Mouse (Mus musculus) intestine, embryonic 14.5 days (tissue): Measurements from ENCODE around the gene Ntm. TPM values are rescaled to one million over a fixed set of nuclear protein-coding genes. Genes with fewer than 3 reads are reported as not detected.
A peak's percentile ranks its signal among the peaks of the same experiment; 100 is the strongest.

Experiments used
- ATAC-seq: fragments of 200-750 bp; cut with Nextera tagmentation; replicated peaks from 2 replicates; pipeline ENCODE4 v1.8.0; 2017; ENCODE audit warnings: low read depth, moderate number of reproducible peaks, moderate TSS enrichment, moderate library complexity; ENCODE audit not compliant: low FRiP score, low TSS enrichment
- DNase-seq: peaks from one replicate; pipeline ENCODE4 v3.0.0-alpha.2; 2018; ENCODE audit warnings: low spot score
- H3K27ac ChIP-seq: fragments of 300-500 bp; sonication (generic); 2 replicates; pipeline ENCODE4 v1.5.1; 2014; ENCODE audit warnings: low read depth, mild to moderate bottlenecking, control low read depth
- H3K27me3 ChIP-seq: fragments of 300-500 bp; sonication (generic); replicated peaks from 2 replicates; pipeline ENCODE4 v1.6.1; 2014; ENCODE audit warnings: low read length, control low read depth; ENCODE audit not compliant: control insufficient read depth, insufficient read depth
- H3K36me3 ChIP-seq: fragments of 300-500 bp; sonication (generic); 2 replicates; pipeline ENCODE4 v1.6.1; 2014; ENCODE audit warnings: low read length, control low read depth; ENCODE audit not compliant: control insufficient read depth, insufficient read depth
- H3K4me1 ChIP-seq: fragments of 300-500 bp; sonication (generic); replicated peaks from 2 replicates; pipeline ENCODE4 v1.6.1; 2014; ENCODE audit warnings: low read length, control low read depth, mixed read lengths; ENCODE audit not compliant: control insufficient read depth, insufficient read depth
- H3K4me2 ChIP-seq: fragments of 300-500 bp; sonication (generic); 2 replicates; pipeline ENCODE4 v1.6.1; 2014; ENCODE audit warnings: low read length
- H3K4me3 ChIP-seq: fragments of 300-500 bp; sonication (generic); 2 replicates; pipeline ENCODE4 v1.5.1; 2014; ENCODE audit warnings: low read depth, low read length, control low read depth, mixed read lengths
- H3K9ac ChIP-seq: fragments of 300-500 bp; sonication (generic); 2 replicates; pipeline ENCODE4 v1.6.1; 2014; ENCODE audit warnings: mild to moderate bottlenecking, low read length
- H3K9me3 ChIP-seq: fragments of 300-500 bp; sonication (generic); 2 replicates; pipeline ENCODE4 v1.6.1; 2016; ENCODE audit warnings: low read length, control low read depth; ENCODE audit not compliant: control insufficient read depth
- WGBS: fragments of 180-500 bp; shearing (Covaris S2); extraction: QIAGEN DNeasy Blood & Tissue Kit; methylation state at CpG from one replicate; pipeline ENCODE4 v1.1.7; 2014; 5-methylcytosine and 5-hydroxymethylcytosine counted together
- polyA plus RNA-seq: library from polyadenylated mRNA; unstranded; fragments of >200 nt; fragmentation: Nextera tagmentation; extraction: Ambion mirVana; gene quantifications from 2 replicates; pipeline ENCODE4 v1.2.1, GENCODE M21; 2014

The Ntm gene
- polyA plus RNA-seq, 1 experiment from 2014 or later = 11.6 TPM

GRCm38 (mm10) chr9:29444001-29444400 lies 518.9 kb downstream of the Ntm start:
- Histone ChIP-seq H3K4me3 (no peak overlapping the region), H3K4me2 (no peak overlapping the region), H3K9ac (no peak overlapping the region), H3K27me3 (no peaks in the 10 kb centered on the region), H3K27ac (no peak overlapping the region), H3K4me1 (no peaks in the 10 kb centered on the region), H3K9me3 (no peaks in the 10 kb centered on the region), H3K36me3 (no peaks in the 10 kb centered on the region)
- WGBS = 69% methylated on average over 4 of the region's 4 CpGs
- ATAC-seq (no peak), DNase-seq (no peak)

GRCm38 (mm10) chr9:29439401-29439800 lies 523.5 kb downstream of the Ntm start:
- no peaks in the 10 kb centered on the region for H3K4me1 ChIP-seq
- H3K9ac ChIP-seq = no peak overlapping the region
- H3K4me3 ChIP-seq = no peak overlapping the region
- no peak overlapping the region for H3K4me2 ChIP-seq
- DNase-seq = no peak
- no peak overlapping the region for H3K27ac ChIP-seq
- 59% methylated on average over 5 of the region's 5 CpGs for WGBS
- ATAC-seq = no peak
- no peaks in the 10 kb centered on the region for H3K27me3 ChIP-seq
- no peaks in the 10 kb centered on the region for H3K9me3 ChIP-seq
- H3K36me3 ChIP-seq = no peaks in the 10 kb centered on the region

GRCm38 (mm10) chr9:29434611-29435010 lies 528.3 kb downstream of the Ntm start:
- Histone ChIP-seq H3K4me3 (no peak overlapping the region), H3K9me3 (no peaks in the 10 kb centered on the region), H3K36me3 (no peaks in the 10 kb centered on the region), H3K4me1 (peaks cover 10% of the 10 kb centered on the region), H3K27me3 (no peaks in the 10 kb centered on the region), H3K9ac (no peak overlapping the region), H3K4me2 (no peak overlapping the region), H3K27ac (no peak overlapping the region)
- WGBS = 44% methylated on average over 6 of the region's 6 CpGs
- DNase-seq = peak; percentile 31
- no peak for ATAC-seq

GRCm38 (mm10) chr9:29433910-29434309 lies 529.0 kb downstream of the Ntm start:
- ATAC-seq = no peak
- H3K9ac ChIP-seq = no peak overlapping the region
- H3K36me3 ChIP-seq = no peaks in the 10 kb centered on the region
- peak; percentile 51 for DNase-seq
- H3K4me1 ChIP-seq = peaks cover 10% of the 10 kb centered on the region
- H3K4me3 ChIP-seq = no peak overlapping the region
- 10% methylated on average over 4 of the region's 4 CpGs for WGBS
- H3K27ac ChIP-seq = no peak overlapping the region
- no peaks in the 10 kb centered on the region for H3K9me3 ChIP-seq
- H3K4me2 ChIP-seq = no peak overlapping the region
- H3K27me3 ChIP-seq = no peaks in the 10 kb centered on the region

GRCm38 (mm10) chr9:29433156-29433555 lies 529.8 kb downstream of the Ntm start:
- ATAC-seq (no peak), DNase-seq (peak; percentile 36)
- no peaks in the 10 kb centered on the region for H3K9me3 ChIP-seq
- no peaks in the 10 kb centered on the region for H3K36me3 ChIP-seq
- no peak overlapping the region for H3K4me2 ChIP-seq
- H3K4me3 ChIP-seq = no peak overlapping the region
- WGBS = 43% methylated on average over 7 of the region's 7 CpGs
- H3K27me3 ChIP-seq = no peaks in the 10 kb centered on the region
- H3K4me1 ChIP-seq = peaks cover 10% of the 10 kb centered on the region
- H3K9ac ChIP-seq = no peak overlapping the region
- H3K27ac ChIP-seq = no peak overlapping the region

- DNase-seq = peak; percentile 27
- Histone ChIP-seq H3K9me3 (no peaks in the 10 kb centered on the region), H3K27me3 (no peaks in the 10 kb centered on the region), H3K4me1 (peaks cover 12% of the 10 kb centered on the region), H3K9ac (no peak overlapping the region), H3K4me2 (no peak overlapping the region), H3K4me3 (no peak overlapping the region), H3K27ac (no peak overlapping the region), H3K36me3 (no peaks in the 10 kb centered on the region)
- 78% methylated on average over 9 of the region's 9 CpGs for WGBS
- ATAC-seq = no peak
Observed at GRCm38 (mm10) chr9:29431590-29431989, 531.4 kb downstream of the Ntm start.

GRCm38 (mm10) chr9:29430189-29430588 lies 532.8 kb downstream of the Ntm start:
- ATAC-seq (no peak), DNase-seq (peak; percentile 0)
- no peaks in the 10 kb centered on the region for H3K27me3 ChIP-seq
- WGBS = 88% methylated on average over 3 of the region's 3 CpGs
- no peak overlapping the region for H3K4me2 ChIP-seq
- H3K9ac ChIP-seq = no peak overlapping the region
- H3K9me3 ChIP-seq = no peaks in the 10 kb centered on the region
- no peaks in the 10 kb centered on the region for H3K36me3 ChIP-seq
- H3K27ac ChIP-seq = no peak overlapping the region
- H3K4me1 ChIP-seq = peaks cover 12% of the 10 kb centered on the region
- H3K4me3 ChIP-seq = no peak overlapping the region

GRCm38 (mm10) chr9:29428322-29428721 lies 534.6 kb downstream of the Ntm start:
- no peaks in the 10 kb centered on the region for H3K27me3 ChIP-seq
- 12% methylated on average over 7 of the region's 7 CpGs for WGBS
- peaks cover 5% of the 10 kb centered on the region; the same call in 1 of the 2 replicates for H3K4me1 ChIP-seq
- H3K27ac ChIP-seq = no peak overlapping the region
- H3K36me3 ChIP-seq = no peaks in the 10 kb centered on the region
- H3K4me3 ChIP-seq = no peak overlapping the region
- ATAC-seq (no peak; the same call in 1 of the 2 replicates), DNase-seq (peak; percentile 74)
- H3K9ac ChIP-seq = no peak overlapping the region
- no peaks in the 10 kb centered on the region for H3K9me3 ChIP-seq
- peak overlapping the region; percentile 25; the same call in 1 of the 2 replicates for H3K4me2 ChIP-seq

GRCm38 (mm10) chr9:29426261-29426660 lies 536.7 kb downstream of the Ntm start:
- Histone ChIP-seq H3K9ac (no peak overlapping the region), H3K27me3 (no peaks in the 10 kb centered on the region), H3K4me2 (no peak overlapping the region), H3K27ac (no peak overlapping the region), H3K4me1 (0 out of 2 replicates have a peak, but pooled peaks cover 2% of the 10 kb centered on the region), H3K4me3 (no peak overlapping the region), H3K36me3 (no peaks in the 10 kb centered on the region), H3K9me3 (no peaks in the 10 kb centered on the region)
- DNase-seq = no peak
- ATAC-seq = no peak
- WGBS = 83% methylated on average over 2 of the region's 2 CpGs
